Mouse (Mus musculus) heart, adult 9 months (tissue): ENCODE measurements around the gene Gm6583.

Source experiments
- DNase-seq, 2 experiments: peaks; one replicate each; pipeline ENCODE4 v3.0.0; 2022; ENCODE audit warnings: low spot score in 2 of 2

Gene Gm6583

DNA sequence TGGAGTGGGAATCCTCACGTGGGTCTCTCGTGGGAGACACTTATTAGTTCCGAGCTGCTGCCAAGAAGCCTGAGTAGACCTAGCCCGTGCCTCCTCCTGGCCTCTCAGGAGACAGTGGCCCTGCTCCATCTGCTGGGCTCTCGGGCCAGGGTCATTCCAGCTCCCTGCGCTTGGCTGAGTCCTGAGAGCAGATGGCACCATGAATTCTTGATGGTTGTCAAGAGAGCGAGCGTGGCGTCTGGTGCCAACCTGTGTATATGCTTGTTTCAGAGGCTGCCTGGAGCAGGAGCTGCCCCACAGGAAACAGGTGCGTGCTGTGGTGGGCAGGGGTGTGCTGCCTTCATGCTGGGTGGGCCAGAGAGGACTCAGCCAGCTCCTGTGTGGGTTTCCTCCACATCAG, 12.8 kb upstream of the Gm6583 start:
- no peak for DNase-seq

DNA sequence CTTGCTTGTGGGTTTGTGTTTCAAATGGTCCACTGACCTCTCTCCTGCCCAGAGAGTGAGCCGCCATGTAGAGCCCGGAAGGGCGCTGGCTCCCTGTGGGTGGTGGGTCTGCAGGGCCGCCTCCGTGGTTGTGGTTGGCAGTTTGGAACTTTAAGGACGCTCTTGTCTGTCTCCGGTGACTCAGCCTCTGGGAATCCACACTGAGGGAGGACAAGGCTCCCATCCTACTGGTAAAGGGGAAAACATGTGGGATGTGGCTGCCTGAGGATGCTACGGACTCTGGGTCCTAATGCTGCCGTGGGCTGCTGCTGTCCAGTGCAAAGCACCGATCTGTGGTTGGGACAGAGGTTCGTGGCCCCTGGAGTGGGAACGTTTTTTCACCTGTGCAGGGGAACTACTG, 12.1 kb upstream of the Gm6583 start:
- no peak for DNase-seq

DNA sequence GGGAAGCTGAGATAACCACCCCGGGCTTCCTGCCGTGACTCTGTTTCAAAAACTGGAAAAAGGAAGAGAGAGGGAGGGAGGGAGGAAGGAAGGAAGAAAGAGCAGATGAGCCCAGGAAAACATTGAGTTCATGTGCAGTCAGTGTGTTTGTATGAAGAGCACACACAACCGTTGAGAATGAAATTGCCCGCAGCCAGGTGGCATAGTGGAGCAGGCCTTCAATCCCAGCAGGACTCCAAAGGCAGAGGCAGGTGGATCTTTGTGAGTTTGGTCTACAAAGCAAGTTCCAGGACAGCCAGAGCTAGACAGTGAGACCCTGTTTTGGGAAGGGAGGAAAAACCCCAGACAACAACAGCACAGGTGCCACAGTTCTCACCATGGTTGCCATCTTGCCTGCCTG, 11.5 kb upstream of the Gm6583 start:
- no peak for DNase-seq

DNA sequence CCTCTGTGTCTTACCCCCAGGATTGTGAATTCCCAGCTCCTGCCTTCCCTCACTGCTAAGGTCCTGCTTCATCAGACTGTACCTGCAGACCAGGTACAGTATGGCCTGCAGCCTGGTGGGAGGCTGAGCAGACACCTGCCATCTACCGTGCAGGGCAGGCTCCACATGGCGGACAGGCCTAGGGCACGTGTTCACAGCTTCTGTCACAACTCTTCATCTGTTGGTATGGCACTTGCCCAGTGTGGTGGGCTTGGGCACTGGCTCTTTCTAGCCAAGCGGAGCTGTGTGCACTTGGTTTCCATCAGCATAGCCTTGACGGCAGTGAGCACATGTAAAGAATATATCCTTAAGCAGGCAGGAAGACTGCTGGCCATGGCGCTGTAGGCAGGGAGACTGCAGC, 11.0 kb upstream of the Gm6583 start:
- DNase-seq, result no peak

DNA sequence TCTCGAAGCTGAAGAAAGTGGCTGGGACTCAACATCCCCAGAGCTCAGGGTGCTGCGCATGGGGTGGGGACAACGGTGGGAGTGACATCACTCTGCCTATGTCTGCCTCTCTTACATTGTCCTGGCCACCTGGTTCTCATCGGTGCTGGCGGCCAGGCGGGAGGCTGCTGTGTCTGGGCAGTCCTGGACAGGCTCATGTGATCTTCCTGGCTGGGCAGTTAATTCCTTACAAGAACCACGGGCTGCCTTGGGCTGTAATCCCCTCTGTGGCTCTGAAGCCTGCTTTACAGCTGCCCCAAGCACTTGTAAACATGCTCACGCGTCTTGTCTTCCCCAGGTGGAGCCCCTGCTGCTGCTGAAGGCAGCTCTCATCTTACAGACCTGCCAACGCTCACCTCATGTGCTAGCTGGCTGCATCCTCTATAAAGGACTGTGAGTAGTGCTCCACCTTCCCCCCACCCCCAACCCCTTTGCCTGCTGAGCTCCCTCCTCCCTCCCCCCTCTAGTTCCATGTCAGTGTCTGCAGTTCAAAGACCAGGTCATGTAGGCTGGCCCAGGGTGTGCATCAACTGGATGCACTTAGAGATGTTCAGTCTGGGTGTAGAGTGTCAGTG, 8.5 kb upstream of the Gm6583 start:
- DNase-seq, result no peak

DNA sequence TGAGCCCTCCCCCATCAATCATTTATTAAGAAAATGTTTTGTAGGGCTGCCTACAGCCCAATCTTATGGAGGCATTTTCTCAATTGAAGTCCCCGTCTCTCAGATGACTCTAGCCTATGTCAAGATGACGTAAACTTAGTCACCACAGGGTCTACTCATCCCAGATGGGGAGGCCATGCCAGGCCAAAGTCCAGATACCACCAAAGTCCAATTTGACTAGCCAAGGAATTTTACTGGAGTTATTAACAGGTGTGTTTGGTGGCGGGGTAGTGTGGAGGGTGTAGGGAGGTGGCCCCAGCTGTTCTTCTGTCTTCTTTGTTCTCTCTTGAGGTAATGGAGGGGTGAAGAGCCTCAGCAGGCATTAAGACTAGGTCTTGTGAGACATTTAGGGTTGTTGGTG, 4.2 kb upstream of the Gm6583 start:
- no peak for DNase-seq

DNA sequence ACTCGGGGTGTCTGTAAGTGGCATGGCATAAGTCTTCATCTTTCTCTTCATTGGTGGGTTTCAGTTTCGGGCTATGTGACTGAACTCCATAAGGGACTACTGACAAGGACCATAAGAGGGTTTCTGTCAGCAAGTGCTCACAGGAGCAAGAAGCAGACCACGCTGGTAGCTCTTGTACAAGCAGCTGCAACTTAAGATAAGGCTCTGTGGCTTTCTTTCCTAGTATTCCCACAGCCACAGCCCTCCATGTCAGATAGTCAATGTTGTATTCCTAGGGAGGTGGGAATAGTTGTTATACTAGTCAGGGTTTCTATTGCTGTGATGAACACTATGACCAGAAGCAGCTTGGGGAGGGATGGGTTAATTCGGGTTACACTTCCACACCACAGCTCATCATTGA, 3.7 kb upstream of the Gm6583 start:
- DNase-seq, result no peak

DNA sequence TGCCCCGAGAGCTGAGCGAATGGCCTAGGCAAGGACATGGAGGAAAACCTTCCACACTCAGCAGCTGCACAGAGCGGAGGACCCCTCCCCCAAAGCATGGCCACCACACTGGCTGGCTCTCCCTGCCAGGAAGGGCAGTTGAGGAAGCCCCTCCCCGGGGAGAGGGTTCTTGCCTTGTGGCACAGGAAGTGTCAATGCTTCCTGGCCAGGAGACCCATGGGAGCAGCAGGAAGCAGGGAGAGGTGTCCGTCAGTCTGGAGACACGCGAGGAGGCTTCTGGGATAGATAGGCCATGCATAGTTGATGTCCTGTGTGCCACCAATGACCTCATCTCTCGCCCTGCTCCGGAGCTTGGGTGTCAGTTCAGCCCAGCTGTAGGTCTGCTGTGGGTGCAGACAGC, 489 bp upstream of the Gm6583 start:
- peak; percentile 16 to 44 for DNase-seq

DNA sequence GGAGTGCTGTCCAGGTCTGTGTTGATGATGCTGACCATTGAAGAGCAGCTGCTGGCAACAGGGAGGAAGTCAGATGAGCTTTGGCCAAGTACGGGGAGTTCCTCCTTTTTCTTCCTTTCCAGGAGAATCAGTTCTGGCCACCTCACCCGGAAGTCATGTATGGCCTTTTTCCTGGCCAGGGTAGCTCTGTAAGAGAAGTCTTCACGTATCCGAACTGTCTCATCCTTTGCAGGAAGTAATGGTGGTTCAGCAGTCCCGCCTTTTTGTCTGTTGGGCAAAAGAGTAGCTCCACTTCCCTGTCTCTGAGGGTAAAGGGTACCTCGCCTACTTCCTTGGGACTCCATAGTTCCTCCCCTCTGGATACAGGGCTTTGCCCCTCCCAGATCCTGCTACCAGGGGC, 340 bp downstream of the Gm6583 start:
- no peak for DNase-seq

DNA sequence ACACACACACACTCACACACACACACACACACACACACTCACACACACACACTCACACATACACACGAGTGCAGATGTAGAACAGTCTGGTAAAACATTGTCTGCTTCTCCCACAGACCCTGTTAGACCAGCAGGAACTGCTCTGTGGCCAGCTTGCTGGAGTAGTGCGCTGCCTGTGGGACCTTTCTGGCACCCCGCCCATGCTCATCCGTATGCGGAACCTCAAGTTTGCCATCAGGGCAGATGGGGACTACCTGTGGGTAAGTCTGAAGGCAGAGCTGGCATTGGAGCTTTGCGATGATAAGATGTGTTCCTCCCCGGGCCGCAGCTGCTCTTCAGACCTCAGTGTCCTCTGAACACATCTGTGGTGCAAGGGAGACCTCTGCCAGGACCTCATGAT, 6.7 kb downstream of the Gm6583 start:
- no peak for DNase-seq

DNA sequence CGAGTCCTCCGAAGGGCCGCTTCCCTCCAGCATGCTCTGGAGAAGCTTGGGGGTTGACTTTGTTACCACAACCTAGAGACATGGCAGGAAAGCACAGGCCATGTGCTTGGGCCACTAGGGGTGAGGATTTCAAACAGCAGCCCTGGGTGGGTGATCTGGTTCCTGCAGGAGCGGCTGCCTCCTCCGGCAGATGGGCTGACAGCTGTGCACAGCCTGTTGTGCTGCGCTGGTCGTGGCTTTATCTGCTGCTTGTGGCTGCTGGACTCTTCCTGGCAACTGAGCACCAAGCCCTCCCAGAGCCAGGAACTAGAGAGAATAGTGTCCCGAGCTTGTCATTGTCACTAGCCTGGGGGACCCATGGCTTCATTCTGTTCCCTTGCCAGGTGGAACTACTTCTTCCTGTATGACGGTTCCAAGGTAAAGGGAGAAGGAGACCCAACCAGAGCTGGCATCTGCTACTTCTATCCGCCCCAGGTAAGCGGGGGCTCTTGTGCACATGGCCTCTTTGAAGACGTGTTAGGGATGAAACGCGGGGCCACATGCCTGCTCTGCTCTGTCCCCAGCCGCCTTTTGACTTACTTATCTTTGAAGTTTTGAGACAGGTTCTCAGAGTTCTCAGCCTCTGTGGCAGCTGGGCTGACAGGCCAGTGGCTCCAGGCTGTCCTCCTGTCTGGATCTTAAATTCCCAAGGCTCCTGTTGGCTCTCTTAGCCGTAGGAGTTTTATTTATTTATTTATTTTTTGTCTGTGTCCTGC, 9.4 kb downstream of the Gm6583 start:
- DNase-seq, result peak in 1 of 2 experiments; percentile 32

DNA sequence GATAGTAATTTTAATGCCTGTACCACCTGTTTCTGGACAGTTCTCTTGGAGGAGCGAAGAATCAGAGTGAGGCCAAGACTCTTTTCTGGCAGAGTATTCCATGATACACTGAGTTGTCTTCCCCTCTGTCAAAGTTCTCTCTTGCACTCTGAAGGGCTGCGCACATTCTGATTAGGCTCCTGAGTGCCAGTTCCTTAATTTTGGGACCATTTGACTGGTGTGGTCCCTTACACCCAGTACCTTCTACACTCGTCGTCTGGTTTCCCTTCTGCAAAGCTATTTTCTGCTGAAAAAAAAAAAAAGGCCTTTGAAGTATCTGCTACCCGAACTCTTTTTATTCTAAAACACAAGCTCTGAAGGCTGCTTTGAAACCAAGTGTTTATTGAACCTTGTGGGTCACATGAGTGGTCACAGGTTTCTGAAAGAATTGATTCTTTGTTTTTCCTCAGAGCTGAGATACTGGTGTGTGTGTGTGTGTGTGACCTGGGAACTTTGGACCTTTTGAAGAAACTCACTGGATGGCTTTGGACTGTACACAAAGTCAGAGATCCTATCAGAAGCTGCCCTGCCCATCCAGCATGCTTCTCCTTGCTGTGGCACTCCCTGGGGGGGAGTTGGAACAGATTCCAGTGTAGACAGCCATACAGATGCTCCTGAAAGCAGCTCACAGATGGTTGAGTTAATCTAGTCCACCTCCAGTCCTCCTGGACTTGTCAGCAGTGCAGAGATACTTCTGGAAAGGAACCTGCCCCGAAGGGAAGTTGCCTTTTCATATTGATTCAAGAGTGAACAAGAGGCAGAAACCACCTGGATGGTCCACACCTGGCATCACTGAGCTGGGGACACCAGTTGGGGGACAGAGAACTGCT, 11.5 kb downstream of the Gm6583 start:
- no peak for DNase-seq

DNA sequence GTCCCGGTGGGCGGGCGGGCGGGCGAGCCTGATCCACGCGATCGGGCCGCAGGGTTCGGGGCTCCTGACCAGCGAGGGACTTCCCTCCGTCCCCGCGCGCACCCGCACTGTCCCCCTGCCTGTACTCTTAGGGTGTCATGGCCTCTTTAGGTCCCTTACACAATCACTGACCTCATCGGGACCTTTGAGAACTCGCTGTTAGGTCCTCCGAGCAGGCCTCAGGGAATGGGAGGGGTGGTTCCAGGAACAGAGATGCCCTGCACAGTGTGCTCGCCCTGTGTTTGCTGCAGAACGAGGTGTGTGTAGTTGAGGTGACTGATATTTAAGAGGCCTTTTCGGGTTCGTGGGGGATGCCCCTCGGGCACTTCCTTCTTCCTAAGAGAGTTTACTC, 12.6 kb downstream of the Gm6583 start:
- no peak for DNase-seq

DNA sequence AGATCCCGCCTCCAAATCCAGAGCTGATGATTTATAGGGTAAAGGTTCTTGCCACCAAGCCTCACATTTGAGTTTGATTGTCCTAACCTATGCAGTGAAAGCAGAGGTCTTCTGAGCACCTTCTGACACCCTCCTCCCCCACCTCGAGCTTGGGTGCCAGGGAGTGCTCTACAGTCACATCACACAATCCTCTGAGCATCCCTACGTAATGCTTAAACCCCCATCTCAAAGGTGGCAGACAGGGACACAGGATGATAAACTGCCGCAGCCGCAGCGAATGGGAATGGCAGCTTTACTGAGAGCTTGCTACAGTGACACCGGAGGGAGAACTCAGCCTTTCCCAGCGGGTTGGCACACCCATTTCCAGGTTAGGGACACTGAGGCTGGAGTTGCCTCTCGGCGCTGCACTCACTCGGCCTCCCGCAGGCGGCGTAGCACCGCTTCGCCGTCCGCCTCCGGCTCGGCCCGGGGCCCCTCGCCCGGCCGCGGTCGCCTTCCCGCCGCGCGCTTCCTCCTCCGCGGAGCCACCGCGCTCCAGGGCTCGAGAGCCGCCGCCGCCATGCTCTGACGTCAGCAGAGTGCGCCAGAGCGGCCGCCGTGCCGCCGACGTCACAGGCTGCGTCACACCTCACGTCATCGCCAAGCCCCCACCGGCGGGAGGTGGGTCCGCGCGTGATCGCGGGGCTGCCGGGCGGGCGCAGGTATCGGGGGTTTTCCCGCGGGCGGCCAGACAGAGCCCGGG, 13.2 kb downstream of the Gm6583 start, which contains the start of the genes Srrd and Hps4:
Gene Srrd, minus strand, starts transcription at position 578 of the 742 bp plus-strand sequence.
Gene Hps4, plus strand, starts transcription at position 621 of the 742 bp plus-strand sequence.
- DNase-seq, result peak; percentile 73 to 78

DNA sequence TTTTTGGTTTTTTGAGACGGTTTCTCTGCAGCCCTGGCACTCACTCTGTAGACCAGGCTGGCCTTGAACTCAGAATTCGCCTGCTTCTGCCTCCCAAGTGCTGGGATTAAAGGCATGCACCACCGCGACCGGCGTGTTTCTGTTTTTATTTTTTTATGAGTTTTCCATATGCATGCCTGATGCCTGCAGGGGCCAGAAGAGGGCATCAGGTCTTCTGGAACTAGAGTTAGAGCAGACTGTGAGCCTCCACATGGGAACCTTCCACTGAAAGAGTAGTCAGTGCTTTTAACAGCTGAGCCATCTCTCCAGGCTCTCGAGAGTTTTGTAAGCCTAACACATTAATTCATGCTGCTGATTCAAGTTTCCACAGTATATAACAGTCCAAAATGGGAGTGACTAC, 16.6 kb downstream of the Gm6583 start:
- no peak for DNase-seq

DNA sequence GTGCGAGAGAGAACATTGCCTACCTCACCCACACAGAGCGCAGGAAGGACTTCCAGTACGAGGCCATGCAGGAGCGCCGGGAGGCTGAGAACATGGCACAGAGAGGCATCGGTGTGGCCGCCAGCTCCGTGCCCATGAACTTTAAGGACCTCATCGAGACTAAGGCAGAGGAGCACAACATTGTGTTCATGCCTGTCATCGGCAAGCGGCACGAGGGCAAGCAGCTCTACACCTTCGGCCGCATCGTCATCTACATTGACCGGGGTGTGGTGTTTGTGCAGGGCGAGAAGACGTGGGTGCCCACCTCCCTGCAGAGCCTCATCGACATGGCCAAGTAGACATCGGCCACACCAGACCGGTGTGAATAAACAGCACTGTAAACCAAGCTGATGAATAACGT, 18.8 kb downstream of the Gm6583 start:
- DNase-seq, result no peak

DNA sequence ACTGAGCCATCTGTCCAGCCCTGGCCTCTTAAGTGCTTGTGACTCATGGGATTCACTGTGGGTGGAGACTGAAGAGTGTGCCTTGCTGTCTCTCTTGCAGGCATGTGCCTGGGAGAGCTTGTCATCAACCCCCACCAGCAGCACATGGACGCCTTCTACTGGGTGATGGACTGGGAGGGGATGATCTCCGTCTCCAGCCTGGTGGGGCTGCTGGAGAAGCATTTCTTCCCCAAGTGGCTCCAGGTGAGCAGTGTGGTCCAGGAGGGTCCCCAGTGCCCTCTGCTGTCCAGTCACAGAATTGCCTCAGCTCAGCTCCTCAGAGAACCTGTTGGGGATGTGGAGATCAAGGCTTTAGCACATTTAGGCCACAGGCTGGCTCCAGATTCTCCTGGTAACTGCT, 20.4 kb downstream of the Gm6583 start:
- DNase-seq, result no peak

DNA sequence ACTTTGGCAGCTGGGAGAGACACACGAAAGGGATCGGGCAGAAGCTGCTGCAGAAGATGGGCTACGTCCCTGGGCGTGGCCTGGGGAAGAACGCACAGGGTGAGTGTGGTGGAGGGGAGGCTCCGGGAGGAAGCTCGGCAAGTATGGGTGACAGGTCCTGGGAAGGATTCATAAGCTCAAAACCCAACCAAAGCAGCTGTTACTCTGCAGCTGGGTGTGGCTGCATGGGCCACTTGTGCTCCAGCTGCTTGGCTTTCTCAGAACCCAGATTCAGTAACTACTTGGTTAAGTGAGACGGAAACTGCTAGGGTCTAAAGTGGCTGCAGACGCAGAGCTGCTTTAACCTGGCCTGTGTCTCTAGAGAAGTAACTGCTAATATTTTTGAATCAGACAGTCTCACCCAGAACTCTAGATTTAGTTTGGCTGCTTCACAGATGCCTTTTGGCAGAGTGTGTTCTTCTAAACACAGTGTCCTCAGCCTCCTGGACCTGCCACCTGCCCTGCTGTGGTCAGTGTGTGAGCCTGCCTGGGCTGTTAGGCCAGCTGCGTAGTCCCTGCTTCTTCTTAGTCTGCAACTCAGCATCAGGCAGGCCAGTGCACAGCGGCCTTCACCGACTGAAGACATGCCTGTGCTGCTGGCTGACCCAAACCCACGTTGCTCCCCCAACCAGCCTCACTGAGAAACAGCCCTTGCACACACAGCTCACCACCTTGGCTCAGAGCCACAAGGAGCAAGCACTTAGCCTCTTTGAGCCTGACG, 25.8 kb downstream of the Gm6583 start:
- no peak for DNase-seq

DNA sequence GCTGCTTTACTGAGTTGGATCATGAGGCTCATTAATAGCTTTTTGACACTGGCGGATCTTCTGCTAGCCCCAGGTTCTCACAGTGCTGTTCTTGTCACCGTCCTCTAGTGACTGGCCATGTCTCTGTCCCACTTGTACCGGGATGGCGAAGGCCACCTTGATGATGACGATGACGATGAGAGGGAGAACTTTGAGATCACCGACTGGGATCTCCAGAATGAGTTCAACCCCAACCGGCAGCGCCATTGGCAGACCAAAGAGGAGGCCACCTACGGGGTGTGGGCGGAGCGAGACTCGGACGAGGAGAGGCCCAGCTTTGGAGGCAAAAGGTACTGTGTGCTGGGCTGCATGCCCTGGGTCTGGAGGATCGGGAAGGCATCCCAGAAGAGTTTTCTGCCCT, 28.0 kb downstream of the Gm6583 start:
- no peak for DNase-seq

DNA sequence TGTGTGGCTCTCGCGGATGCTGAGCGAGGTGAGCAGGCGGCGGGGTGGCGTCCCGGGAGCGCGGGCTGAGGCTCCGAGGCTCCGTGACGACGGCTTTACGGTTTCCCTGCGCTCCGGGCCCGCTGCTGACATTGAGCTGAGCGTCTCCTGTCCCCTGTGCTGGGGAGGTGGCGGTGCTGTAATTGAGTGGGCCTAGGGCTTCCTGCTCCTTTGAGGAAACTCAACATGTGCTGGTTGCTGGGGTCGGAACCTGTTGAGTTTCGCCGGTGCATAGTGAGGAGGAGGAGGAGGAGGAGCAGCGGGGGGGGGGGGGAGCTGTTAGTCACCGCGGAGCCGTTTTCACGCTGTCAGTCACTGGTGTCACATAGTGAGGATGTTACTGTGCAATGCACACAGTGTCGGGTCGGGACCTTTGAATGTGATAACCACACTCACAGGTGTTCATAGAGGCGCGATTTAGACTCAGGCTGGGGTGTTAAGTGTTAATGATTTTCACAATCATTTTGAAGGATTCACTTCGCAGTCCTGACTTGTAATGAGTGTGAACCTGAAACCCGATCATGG, 29.3 kb downstream of the Gm6583 start:
- DNase-seq, result no peak
